Mouse (Mus musculus) thymus, adult 2 months (tissue): ENCODE measurements around the gene Glt1d1.

Experiments
- CTCF ChIP-seq: fragments of 200-500 bp; IDR thresholded peaks from 2 replicates; pipeline ENCODE4 v1.5.1; 2012; ENCODE audit warnings: mild to moderate bottlenecking, control low read depth, low read length, moderate library complexity, borderline replicate concordance; ENCODE audit not compliant: control insufficient read depth, poor library complexity, insufficient read depth; ENCODE audit errors: extremely low read depth
- POLR2A ChIP-seq: fragments of 200-500 bp; IDR thresholded peaks from 2 replicates; pipeline ENCODE4 v1.6.1; 2012; ENCODE audit warnings: mild to moderate bottlenecking, low read length, control low read depth, moderate library complexity; ENCODE audit not compliant: control insufficient read depth, poor library complexity, insufficient read depth; ENCODE audit errors: extremely low read depth

DNA sequence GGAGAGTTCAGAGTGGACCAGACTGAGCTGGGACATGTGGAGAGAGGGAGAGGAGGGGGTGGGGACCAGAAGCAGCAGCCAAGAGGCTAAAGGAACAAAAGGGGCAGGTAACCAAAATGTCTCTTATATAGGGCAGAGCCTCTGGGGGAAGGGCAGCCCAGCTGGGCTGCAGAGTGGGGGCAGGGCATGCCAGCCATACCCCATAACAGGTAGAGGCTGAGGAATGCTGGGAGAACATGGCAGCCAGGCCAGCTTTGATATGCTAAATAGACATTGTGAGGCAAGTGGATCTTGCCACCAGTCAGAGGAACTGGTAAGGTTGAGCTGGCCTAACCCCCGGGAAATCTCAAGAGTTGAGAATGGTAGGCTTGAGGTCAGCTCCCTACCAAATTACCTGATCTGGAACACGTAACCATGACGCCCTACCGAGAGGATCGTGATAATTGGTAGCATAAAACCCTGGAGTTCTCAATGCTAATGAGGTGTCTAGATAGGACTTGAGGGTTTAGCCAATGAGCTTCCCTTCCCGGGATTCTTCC, 7.1 kb downstream of the Glt1d1 start:
- no peak for TF ChIP-seq CTCF
- no peak for TF ChIP-seq POLR2A
